Mouse (Mus musculus): ENCODE measurements at regions not wholly inside any gene's neighbourhood (a gene's known extent, or its start where the extent isn't known, plus 50 kb on each side); places are given as distances from the start of the nearest gene placed in this dataset.

GRCm38 (mm10) chr16:93047594-93047993, 221.6 kb upstream of the Runx1 start:
- Histone ChIP-seq H3K27ac (no peak overlapping the region), H3K4me3 (replicated peaks) (no peak overlapping the region), H3K4me1 (peaks cover 9% of the 10 kb centered on the region; the same call in 1 of the 2 replicates), H3K36me3 (replicated peaks) (no peaks in the 10 kb centered on the region), H3K9ac (no peak overlapping the region), H3K4me2 (no peak overlapping the region), H3K27me3 (no peaks in the 10 kb centered on the region), H3K9me3 (no peaks in the 10 kb centered on the region)
- WGBS: 80% methylated on average over 1 of the region's 1 CpGs
- no peak for ATAC-seq (ENCODE audit: low FRiP score)

GRCm38 (mm10) chr16:93046221-93046620, 220.3 kb upstream of the Runx1 start:
- no peak overlapping the region for H3K4me2 ChIP-seq
- no peaks in the 10 kb centered on the region for H3K9me3 ChIP-seq
- no peaks in the 10 kb centered on the region for H3K27me3 ChIP-seq
- ATAC-seq (ENCODE audit: low FRiP score): no peak
- WGBS: 88% methylated on average over 3 of the region's 3 CpGs
- H3K4me3 ChIP-seq (replicated peaks): no peak overlapping the region
- H3K27ac ChIP-seq: no peak overlapping the region
- H3K4me1 ChIP-seq: peaks cover 9% of the 10 kb centered on the region; the same call in 1 of the 2 replicates
- H3K9ac ChIP-seq: no peak overlapping the region
- no peaks in the 10 kb centered on the region for H3K36me3 ChIP-seq (replicated peaks)

GRCm38 (mm10) chr16:93043355-93043754, 217.4 kb upstream of the Runx1 start:
- H3K9ac ChIP-seq: no peak overlapping the region
- H3K4me2 ChIP-seq: no peak overlapping the region
- H3K4me3 ChIP-seq (replicated peaks): no peak overlapping the region
- WGBS: 58% methylated on average over 9 of the region's 9 CpGs
- H3K9me3 ChIP-seq: no peaks in the 10 kb centered on the region
- peaks cover 9% of the 10 kb centered on the region; the same call in 1 of the 2 replicates for H3K4me1 ChIP-seq
- H3K36me3 ChIP-seq (replicated peaks): no peaks in the 10 kb centered on the region
- H3K27me3 ChIP-seq: no peaks in the 10 kb centered on the region
- no peak for ATAC-seq (ENCODE audit: low FRiP score)
- no peak overlapping the region for H3K27ac ChIP-seq

- no peak overlapping the region for H3K4me2 ChIP-seq
- no peaks in the 10 kb centered on the region for H3K9me3 ChIP-seq
- H3K4me1 ChIP-seq: peaks cover 9% of the 10 kb centered on the region; the same call in 1 of the 2 replicates
- H3K27ac ChIP-seq: 0 out of 2 replicates have a peak overlapping the region, but pooled peaks have one; percentile 3
- peak; percentile 30; the same call in 1 of the 2 replicates for ATAC-seq (ENCODE audit: low FRiP score)
- H3K27me3 ChIP-seq: no peaks in the 10 kb centered on the region
- 41% methylated on average over 6 of the region's 6 CpGs for WGBS
- no peak overlapping the region for H3K9ac ChIP-seq
- no peak overlapping the region for H3K4me3 ChIP-seq (replicated peaks)
- no peaks in the 10 kb centered on the region for H3K36me3 ChIP-seq (replicated peaks)
Measured at GRCm38 (mm10) chr16:93042941-93043340, 217.0 kb upstream of the Runx1 start.

- 0 out of 2 replicates have a peak overlapping the region, but pooled peaks have one; percentile 3 for H3K27ac ChIP-seq
- peaks cover 9% of the 10 kb centered on the region; the same call in 1 of the 2 replicates for H3K4me1 ChIP-seq
- H3K36me3 ChIP-seq (replicated peaks): no peaks in the 10 kb centered on the region
- no peak for ATAC-seq (ENCODE audit: low FRiP score)
- no peaks in the 10 kb centered on the region for H3K9me3 ChIP-seq
- H3K27me3 ChIP-seq: no peaks in the 10 kb centered on the region
- H3K4me2 ChIP-seq: no peak overlapping the region
- WGBS: 74% methylated on average over 10 of the region's 10 CpGs
- H3K9ac ChIP-seq: no peak overlapping the region
- no peak overlapping the region for H3K4me3 ChIP-seq (replicated peaks)
Measured at GRCm38 (mm10) chr16:93042491-93042890, 216.5 kb upstream of the Runx1 start.

- Histone ChIP-seq H3K36me3 (replicated peaks) (no peaks in the 10 kb centered on the region), H3K27me3 (no peaks in the 10 kb centered on the region), H3K27ac (no peak overlapping the region), H3K4me2 (no peak overlapping the region), H3K9me3 (no peaks in the 10 kb centered on the region), H3K4me1 (peaks cover 9% of the 10 kb centered on the region; the same call in 1 of the 2 replicates), H3K4me3 (replicated peaks) (no peak overlapping the region), H3K9ac (no peak overlapping the region)
- no peak for ATAC-seq (ENCODE audit: low FRiP score)
- 95% methylated on average over 3 of the region's 3 CpGs for WGBS
Measured at GRCm38 (mm10) chr16:93041887-93042286, 215.9 kb upstream of the Runx1 start.

- Histone ChIP-seq H3K36me3 (replicated peaks) (no peaks in the 10 kb centered on the region), H3K4me2 (no peak overlapping the region)
Measured at GRCm38 (mm10) chr16:93041399-93041798, 215.4 kb upstream of the Runx1 start.

GRCm38 (mm10) chr16:93035626-93036025, 209.7 kb upstream of the Runx1 start:
- Histone ChIP-seq H3K4me2 (no peak overlapping the region), H3K36me3 (replicated peaks) (no peaks in the 10 kb centered on the region), H3K4me1 (no peaks in the 10 kb centered on the region), H3K27ac (no peak overlapping the region), H3K9me3 (no peaks in the 10 kb centered on the region), H3K4me3 (replicated peaks) (no peak overlapping the region), H3K27me3 (no peaks in the 10 kb centered on the region), H3K9ac (no peak overlapping the region)
- 90% methylated on average over 9 of the region's 9 CpGs for WGBS
- ATAC-seq (ENCODE audit: low FRiP score): no peak

More at GRCm38 (mm10) chr16:93041399-93041798, 215.4 kb upstream of the Runx1 start:
- no peaks in the 10 kb centered on the region for H3K9me3 ChIP-seq
- H3K27me3 ChIP-seq: no peaks in the 10 kb centered on the region
- peaks cover 9% of the 10 kb centered on the region; the same call in 1 of the 2 replicates for H3K4me1 ChIP-seq
- no peak overlapping the region for H3K27ac ChIP-seq
- no peak for ATAC-seq (ENCODE audit: low FRiP score)
- H3K4me3 ChIP-seq (replicated peaks): no peak overlapping the region
- no peak overlapping the region for H3K9ac ChIP-seq

GRCm38 (mm10) chr16:93033943-93034342, 208.0 kb upstream of the Runx1 start:
- Histone ChIP-seq H3K27me3 (no peaks in the 10 kb centered on the region), H3K9me3 (no peaks in the 10 kb centered on the region), H3K4me1 (no peaks in the 10 kb centered on the region), H3K9ac (no peak overlapping the region), H3K4me3 (replicated peaks) (no peak overlapping the region), H3K27ac (no peak overlapping the region), H3K36me3 (replicated peaks) (no peaks in the 10 kb centered on the region), H3K4me2 (no peak overlapping the region)
- WGBS: 84% methylated on average over 3 of the region's 3 CpGs
- no peak for ATAC-seq (ENCODE audit: low FRiP score)

GRCm38 (mm10) chr16:93031624-93032023, 205.7 kb upstream of the Runx1 start:
- no peaks in the 10 kb centered on the region for H3K9me3 ChIP-seq
- no peak overlapping the region for H3K4me3 ChIP-seq (replicated peaks)
- H3K4me1 ChIP-seq: no peaks in the 10 kb centered on the region
- no peaks in the 10 kb centered on the region for H3K27me3 ChIP-seq
- ATAC-seq (ENCODE audit: low FRiP score): no peak
- no peaks in the 10 kb centered on the region for H3K36me3 ChIP-seq (replicated peaks)
- no peak overlapping the region for H3K9ac ChIP-seq
- WGBS: 91% methylated on average over 5 of the region's 5 CpGs
- no peak overlapping the region for H3K27ac ChIP-seq
- no peak overlapping the region for H3K4me2 ChIP-seq

GRCm38 (mm10) chr16:93028640-93029039, 202.7 kb upstream of the Runx1 start:
- Histone ChIP-seq H3K4me1 (no peaks in the 10 kb centered on the region), H3K9me3 (no peaks in the 10 kb centered on the region), H3K27ac (no peak overlapping the region), H3K4me3 (replicated peaks) (no peak overlapping the region), H3K36me3 (replicated peaks) (no peaks in the 10 kb centered on the region), H3K27me3 (no peaks in the 10 kb centered on the region), H3K4me2 (no peak overlapping the region), H3K9ac (no peak overlapping the region)
- WGBS: 87% methylated on average over 7 of the region's 7 CpGs
- no peak for ATAC-seq (ENCODE audit: low FRiP score)

GRCm38 (mm10) chr16:93028016-93028415, 202.1 kb upstream of the Runx1 start:
- ATAC-seq (ENCODE audit: low FRiP score): no peak
- Histone ChIP-seq H3K4me3 (replicated peaks) (no peak overlapping the region), H3K27me3 (no peaks in the 10 kb centered on the region), H3K36me3 (replicated peaks) (no peaks in the 10 kb centered on the region), H3K9ac (no peak overlapping the region), H3K27ac (no peak overlapping the region), H3K9me3 (no peaks in the 10 kb centered on the region), H3K4me2 (no peak overlapping the region), H3K4me1 (no peaks in the 10 kb centered on the region)
- WGBS: 91% methylated on average over 7 of the region's 7 CpGs

- H3K27ac ChIP-seq: no peak overlapping the region
- 62% methylated on average over 11 of the region's 11 CpGs for WGBS
Measured at GRCm38 (mm10) chr16:93026094-93026648, 200.2 kb upstream of the Runx1 start.

More at GRCm38 (mm10) chr16:93026094-93026648, 200.2 kb upstream of the Runx1 start:
- Histone ChIP-seq H3K9me3 (no peaks in the 10 kb centered on the region), H3K4me1 (no peaks in the 10 kb centered on the region), H3K4me2 (no peak overlapping the region), H3K9ac (no peak overlapping the region), H3K36me3 (replicated peaks) (no peaks in the 10 kb centered on the region), H3K27me3 (no peaks in the 10 kb centered on the region), H3K4me3 (replicated peaks) (no peak overlapping the region)
- ATAC-seq (ENCODE audit: low FRiP score): no peak
